Mouse (Mus musculus) brain, embryonic 14.5 days (tissue): ENCODE measurements around the gene Relch. TPM values are rescaled to one million over a fixed set of nuclear protein-coding genes. Genes with fewer than 3 reads are reported as not detected.

ENCODE experiments used
- DNase-seq: peaks from one replicate; pipeline ENCODE4 v3.0.0-alpha.2; 2011; ENCODE audit warnings: low read depth
- CTCF ChIP-seq: fragments of 200-500 bp; IDR thresholded peaks from 2 replicates; pipeline ENCODE4 v1.5.1; 2012; ENCODE audit warnings: inconsistent platforms, mild to moderate bottlenecking, moderate library complexity, borderline replicate concordance; ENCODE audit not compliant: insufficient read depth, insufficient read length; ENCODE audit errors: extremely low read depth
- POLR2A ChIP-seq: fragments of 200-500 bp; IDR thresholded peaks from 2 replicates; pipeline ENCODE4 v1.6.1; 2012; ENCODE audit warnings: mild to moderate bottlenecking, inconsistent platforms, borderline replicate concordance; ENCODE audit not compliant: poor library complexity, insufficient read depth, insufficient read length, severe bottlenecking; ENCODE audit errors: extremely low read depth
- polyA plus RNA-seq: library from polyadenylated mRNA; depleted of rRNA; stranded (reverse); fragments of >200 nt; gene quantifications from 2 replicates; pipeline ENCODE4 v1.2.3, GENCODE M21; 2012; rRNA removed

Gene Relch
- polyA plus RNA-seq, result 43.6 and 49.1 TPM in 2 replicates

DNA sequence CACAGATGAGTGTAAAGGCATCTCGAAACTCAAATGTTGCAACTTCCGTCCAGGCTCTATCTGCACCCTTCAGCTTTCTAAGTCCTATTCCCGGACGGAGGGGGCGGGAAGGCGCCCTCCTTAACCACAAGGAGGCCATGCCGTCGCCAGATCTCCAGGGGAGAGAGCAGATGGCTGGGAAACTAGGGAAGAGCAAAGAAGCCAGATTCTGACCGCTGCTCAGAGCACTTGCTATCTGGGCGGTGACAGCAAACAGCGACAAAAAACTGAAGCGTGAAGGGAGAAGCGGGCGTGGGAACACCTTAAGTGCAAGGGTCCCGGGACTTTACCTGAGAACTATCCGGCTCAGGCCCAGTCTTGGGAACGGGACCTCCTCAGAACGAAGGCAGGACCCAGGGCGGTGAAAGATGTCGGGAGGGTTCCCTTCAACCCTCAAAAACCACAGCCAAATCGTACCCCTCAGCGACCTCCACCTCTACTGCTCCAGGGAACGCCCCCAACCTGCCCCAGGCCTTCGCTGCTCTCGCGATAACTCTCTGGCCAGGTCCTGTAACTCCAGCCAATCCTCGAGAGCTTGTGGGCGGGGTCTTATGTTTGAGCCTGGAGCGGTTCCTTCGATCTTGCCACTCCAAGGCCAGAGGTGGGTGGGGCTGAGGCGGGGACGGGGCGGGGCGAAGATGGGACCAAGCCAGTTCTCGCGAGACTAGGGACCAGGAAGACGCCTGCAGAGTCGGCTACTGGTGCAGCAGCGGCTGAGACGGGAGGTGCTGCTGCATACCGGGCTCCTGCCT lies at the start of gene Relch, which contains the start of gene Pign:
Gene Relch, plus strand, starts transcription at position 691 of the 791 bp plus-strand sequence.
Gene Pign, minus strand, starts transcription at position 507 of the 791 bp plus-strand sequence.
- DNase-seq, result peak; percentile 100
- TF ChIP-seq POLR2A, result peak; percentile 72; the same call in 1 of the 2 replicates
- peak; percentile 28; the same call in 1 of the 2 replicates for TF ChIP-seq CTCF

DNA sequence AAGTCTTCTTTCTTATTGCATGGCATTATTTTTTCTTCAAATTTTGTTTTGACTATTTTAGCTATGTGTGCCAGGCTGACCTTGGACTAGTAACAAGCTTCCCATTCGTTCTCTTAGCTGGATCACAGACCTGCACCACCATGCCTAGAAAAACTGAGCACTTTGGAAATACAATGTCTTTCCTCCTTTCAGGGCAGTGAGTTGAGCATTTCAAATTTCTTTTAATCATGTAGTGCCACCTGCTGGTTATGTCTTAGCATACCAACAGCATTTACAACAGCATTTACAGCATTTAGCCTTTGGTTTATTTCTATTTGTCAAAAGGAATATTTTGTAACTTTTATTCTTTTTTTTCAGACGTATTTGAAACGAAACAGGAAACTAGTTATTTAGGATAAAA lies 33.2 kb upstream of the Relch start:
- TF ChIP-seq POLR2A (no peak), CTCF (peak; percentile 43; the same call in 1 of the 2 replicates)
- DNase-seq, result peak; percentile 85

DNA sequence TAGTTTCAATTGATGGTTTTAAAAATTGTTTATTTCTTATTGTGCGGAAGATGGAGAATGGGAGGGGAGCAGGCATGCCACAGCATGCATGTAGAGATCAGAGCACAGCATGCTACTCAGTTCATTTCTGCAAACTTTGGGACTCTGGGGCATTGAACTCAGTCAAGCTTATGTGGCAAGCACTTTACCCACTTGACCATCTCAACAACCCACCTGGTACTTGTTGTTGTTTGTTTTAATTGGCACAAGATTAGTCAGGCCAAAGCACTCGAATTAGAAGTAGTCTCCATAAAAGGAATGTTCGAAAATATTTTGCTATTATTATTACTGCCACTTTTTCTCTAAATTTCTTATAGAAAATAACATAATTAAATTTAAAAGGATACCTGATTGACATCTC lies 19.6 kb upstream of the Relch start:
- no peak for DNase-seq
- TF ChIP-seq CTCF (no peak), POLR2A (no peak)

DNA sequence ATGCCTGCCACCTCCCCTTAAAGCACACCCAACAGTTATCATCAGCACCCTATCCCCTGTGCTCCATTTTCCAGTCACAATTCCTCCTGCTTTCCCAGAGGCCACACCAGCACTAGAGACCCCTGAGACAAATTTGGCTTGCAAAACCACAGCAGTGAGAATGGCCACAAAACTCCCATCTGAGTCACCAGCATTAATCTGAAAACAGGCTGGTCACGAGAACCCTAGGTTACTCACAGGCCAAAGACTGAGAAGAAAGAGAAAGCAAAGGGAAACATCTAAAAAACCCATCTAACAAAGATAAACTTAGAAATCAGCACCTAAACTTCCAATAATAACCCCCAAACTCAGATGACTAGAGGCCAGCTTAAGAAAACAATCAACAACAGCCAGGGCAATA lies 13.0 kb upstream of the Relch start:
- DNase-seq, result no peak
- no peak for TF ChIP-seq POLR2A
- TF ChIP-seq CTCF, result no peak

DNA sequence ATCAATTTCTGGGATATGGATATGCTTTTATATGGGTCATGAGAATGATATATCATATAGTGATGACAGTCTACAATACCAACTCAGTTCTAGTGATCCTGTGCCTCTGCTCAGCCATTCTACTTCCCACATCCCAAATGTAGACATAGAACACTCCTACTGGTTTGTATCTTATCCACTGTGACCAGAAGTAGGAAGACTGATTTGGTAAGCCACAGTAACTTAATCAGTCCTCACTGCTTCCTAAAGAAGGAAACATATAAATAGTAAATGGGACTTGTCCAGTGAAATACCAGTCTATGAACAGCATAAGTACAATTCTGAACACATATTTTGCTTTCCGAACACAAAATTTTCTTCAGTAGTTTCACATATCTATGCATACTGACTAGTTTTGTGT lies 9.7 kb upstream of the Relch start:
- TF ChIP-seq POLR2A (no peak), CTCF (no peak)
- DNase-seq, result no peak

DNA sequence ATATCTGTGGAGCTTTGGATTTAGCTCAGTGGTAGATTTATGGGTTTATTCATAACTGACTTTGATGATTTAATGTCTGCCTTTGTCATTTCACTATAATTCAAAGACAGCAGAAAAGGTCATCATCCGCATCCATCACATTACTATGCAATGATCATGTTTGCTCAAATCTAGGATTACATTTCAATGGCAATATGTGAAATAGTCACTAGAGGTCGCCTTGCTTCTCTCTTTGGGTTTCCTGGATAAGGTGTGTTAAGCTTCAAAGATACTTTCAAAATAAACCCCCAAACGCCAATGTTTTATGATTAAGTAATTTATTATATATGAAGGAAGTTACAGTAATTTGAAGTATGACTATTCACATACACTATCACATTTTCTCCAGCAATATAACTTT lies 3.6 kb upstream of the Relch start:
- DNase-seq, result peak; percentile 73
- TF ChIP-seq POLR2A (no peak), CTCF (0 out of 2 replicates have a peak, but pooled peaks have one; percentile 17)

DNA sequence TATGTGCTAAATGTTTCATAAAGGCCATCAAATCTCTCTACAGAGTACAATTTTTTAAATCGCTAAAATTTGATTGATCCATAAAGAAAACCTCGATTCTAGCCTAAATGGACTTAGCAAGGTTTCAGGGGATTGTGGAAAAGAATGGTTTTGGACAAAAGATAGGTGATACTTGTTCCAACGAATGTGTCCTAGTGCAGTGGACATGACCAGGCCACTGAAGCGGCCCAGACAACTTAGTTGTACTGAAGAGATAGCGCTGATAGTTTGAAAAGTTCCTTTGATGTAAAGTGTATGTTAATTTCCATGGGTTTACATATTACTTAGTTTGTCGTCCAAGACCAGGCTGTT lies 866 bp upstream of the Relch start:
- TF ChIP-seq CTCF (no peak), POLR2A (no peak)
- DNase-seq, result no peak

DNA sequence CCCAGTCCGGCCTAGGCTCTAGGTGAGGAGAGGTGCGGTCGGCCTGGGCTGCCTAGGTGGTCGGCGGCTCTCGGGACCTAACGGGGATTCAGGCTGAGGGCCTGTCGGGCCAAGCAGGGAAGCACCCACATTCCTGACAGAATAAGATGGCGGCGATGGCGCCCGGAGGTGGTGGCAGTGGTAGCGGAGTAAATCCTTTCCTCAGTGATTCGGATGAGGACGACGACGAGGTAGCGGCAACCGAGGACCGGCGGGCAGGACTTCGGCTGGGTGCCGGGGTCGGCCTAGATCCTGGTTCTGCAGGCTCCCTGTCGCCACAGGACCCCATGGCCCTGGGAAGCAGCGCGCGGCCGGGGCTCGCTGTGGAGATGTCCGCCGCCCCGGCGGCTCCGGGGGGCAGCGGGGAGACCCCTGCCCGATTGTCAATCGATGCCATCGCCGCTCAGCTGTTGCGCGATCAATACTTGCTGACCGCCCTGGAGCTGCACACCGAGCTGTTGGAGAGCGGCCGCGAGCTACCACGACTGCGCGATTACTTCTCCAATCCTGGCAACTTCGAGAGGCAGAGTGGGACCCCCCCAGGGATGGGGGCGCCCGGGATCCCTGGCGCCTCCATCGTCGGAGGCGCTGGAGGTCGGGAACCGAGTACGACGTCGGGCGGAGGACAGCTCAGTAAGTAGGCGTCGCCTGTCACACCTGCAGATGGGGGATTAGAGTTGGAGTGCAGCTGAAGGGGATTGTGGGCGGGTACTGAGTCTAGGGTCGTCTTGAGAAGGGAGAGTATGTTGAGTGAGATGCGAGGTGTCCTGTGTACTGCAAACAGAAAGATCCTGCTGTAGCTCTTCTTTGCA lies 526 bp downstream of the Relch start:
- peak; percentile 53 for DNase-seq
- no peak for TF ChIP-seq CTCF
- TF ChIP-seq POLR2A, result no peak

DNA sequence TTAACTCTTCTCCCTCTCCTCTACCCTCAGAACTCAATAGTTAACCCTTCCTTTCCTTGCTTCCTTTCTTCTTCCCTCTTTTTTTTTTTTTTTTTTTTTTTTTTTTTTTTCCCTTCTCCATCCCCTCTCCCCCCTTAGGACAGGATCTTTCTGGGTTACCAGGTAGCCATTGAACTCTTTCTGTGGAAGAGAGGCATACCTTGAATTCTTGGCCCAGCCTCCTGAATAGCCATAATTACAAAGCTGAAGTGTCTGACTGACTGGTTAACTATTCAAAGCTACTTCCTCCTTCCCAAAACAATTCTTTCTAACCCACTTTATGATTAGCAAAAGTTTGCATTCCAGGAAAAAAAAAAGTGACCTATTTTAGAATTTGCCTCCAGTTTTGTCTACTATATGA lies 6.0 kb downstream of the Relch start:
- no peak for DNase-seq
- TF ChIP-seq POLR2A, result no peak
- no peak for TF ChIP-seq CTCF

DNA sequence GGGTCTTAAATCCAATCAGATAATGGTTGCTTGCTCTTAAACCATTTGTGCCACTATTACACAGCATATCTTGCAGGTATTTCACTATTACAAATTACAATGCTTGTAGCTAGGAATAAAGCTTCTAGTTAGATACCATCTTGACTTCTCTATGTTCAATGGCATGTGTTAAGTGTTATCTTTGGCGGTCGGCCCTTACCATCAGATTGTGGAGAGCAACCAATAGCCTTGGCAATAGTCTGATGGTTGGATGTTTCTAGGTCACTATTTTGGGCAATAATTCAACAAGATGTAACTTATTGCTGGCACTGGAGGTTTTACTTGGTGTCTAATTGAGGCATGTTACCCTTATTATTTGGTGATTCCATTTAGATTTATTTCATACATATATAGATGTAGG lies 11.1 kb downstream of the Relch start:
- no peak for DNase-seq

DNA sequence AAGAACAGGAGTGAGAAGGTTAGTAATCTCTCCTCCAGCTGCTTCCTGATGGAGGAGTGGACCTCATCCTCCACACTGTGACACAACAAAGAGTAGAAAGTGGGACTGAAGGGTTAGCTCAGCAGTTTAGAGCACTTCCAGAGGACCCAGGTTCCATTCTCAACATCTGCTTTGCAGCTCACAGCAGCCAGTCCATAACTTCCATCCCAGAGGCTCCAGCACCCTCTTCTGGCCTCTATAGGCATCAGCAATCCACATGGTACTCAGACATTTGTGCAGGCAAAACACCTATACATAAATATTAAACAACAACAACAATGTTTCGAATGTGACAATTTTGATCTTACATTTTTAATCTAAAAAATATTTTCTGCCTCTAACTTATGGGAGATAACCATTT lies 16.9 kb downstream of the Relch start:
- DNase-seq, result peak; percentile 14
- TF ChIP-seq POLR2A (no peak), CTCF (peak; percentile 34; the same call in 1 of the 2 replicates)

More for the DNA sequence above, 11.1 kb downstream of the Relch start:
- TF ChIP-seq CTCF, result no peak
- TF ChIP-seq POLR2A, result no peak
